25 mouse cellular contexts compared by ENCODE assay signal in genomic region chr1:132425600-132425999, GRCm38 (mm10).
"Had no signal": no experiment of that assay in that cellular context is flagged by ENCODE, and none has a peak within 500 bp of the region (broad histone marks: within the 10 kb centered on the region; RNA-seq: fewer than 3 reads in every experiment).

No protein-coding gene starts in this region.

- H3K4me2 ChIP-seq: limb, embryonic 13.5 days; liver, embryonic 12.5 days; liver, embryonic 15.5 days; lung, embryonic 15.5 days; midbrain, embryonic 13.5 days; neural tube, embryonic 12.5 days; neural tube, embryonic 15.5 days had no signal

- DNase-seq: kidney, postnatal 14 days; kidney, postnatal 4 days; layer of hippocampus, postnatal 36 days; liver; lung, adult 18-20 months; lung, postnatal 10 days; lung, postnatal 36 days; right cerebral cortex, adult 18-20 months; right cerebral cortex, postnatal 14 days; right cerebral cortex, postnatal 4 days; thymus, adult 2 months; thymus, postnatal 14 days; thymus, postnatal 4 days had no signal

- H3K9ac ChIP-seq: limb, embryonic 13.5 days; liver, embryonic 12.5 days; liver, embryonic 15.5 days; lung, embryonic 15.5 days; midbrain, embryonic 13.5 days; neural tube, embryonic 12.5 days; neural tube, embryonic 15.5 days had no signal

- H3K36me3 ChIP-seq: lung, embryonic 15.5 days; neural tube, embryonic 12.5 days; neural tube, embryonic 15.5 days had no signal

- H3K27me3 ChIP-seq: limb, embryonic 13.5 days; liver, embryonic 12.5 days; liver, embryonic 15.5 days; lung, embryonic 15.5 days; midbrain, embryonic 13.5 days; neural tube, embryonic 12.5 days; neural tube, embryonic 15.5 days had no signal

- H3K27ac ChIP-seq: left cerebral cortex, adult 2 months; limb, embryonic 10.5 days; limb, embryonic 13.5 days; liver, embryonic 12.5 days; liver, embryonic 15.5 days; lung, embryonic 15.5 days; midbrain, embryonic 10.5 days; midbrain, embryonic 13.5 days; neural tube, embryonic 12.5 days; neural tube, embryonic 15.5 days; stomach, postnatal 0 days had no signal

- H3K9me3 ChIP-seq: limb, embryonic 10.5 days; limb, embryonic 13.5 days; liver, embryonic 12.5 days; liver, embryonic 15.5 days; lung, embryonic 15.5 days; midbrain, embryonic 10.5 days; midbrain, embryonic 13.5 days; neural tube, embryonic 12.5 days; neural tube, embryonic 15.5 days had no signal

- H3K4me1 ChIP-seq: lung, embryonic 15.5 days had no signal

- ATAC-seq: liver, embryonic 12.5 days; midbrain, embryonic 13.5 days had no signal

- H3K4me3 ChIP-seq: left cerebral cortex, adult 2 months; limb, embryonic 10.5 days; limb, embryonic 13.5 days; liver, embryonic 12.5 days; liver, embryonic 15.5 days; lung, embryonic 15.5 days; megakaryocyte, embryonic 14.5 days; midbrain, embryonic 10.5 days; midbrain, embryonic 13.5 days; neural tube, embryonic 12.5 days; neural tube, embryonic 15.5 days had no signal
